Mouse (Mus musculus) 416B (cell line): Measurements from ENCODE around the gene Susd2.
A peak's percentile ranks its signal among the peaks of the same experiment; 100 is the strongest.

Experiments used
- DNase-seq: peaks from one replicate; pipeline ENCODE4 v3.0.0; 2011; ENCODE audit warnings: low read depth

Susd2 gene

GRCm38 (mm10) chr10:75625920-75626319 lies 17.9 kb downstream of the Susd2 start:
- no peak for DNase-seq

GRCm38 (mm10) chr10:75620818-75621217 lies 23.0 kb downstream of the Susd2 start:
- no peak for DNase-seq

GRCm38 (mm10) chr10:75616044-75616443 lies 27.8 kb downstream of the Susd2 start:
- no peak for DNase-seq

GRCm38 (mm10) chr10:75610486-75610885 lies 33.3 kb downstream of the Susd2 start:
- DNase-seq, result no peak

- no peak for DNase-seq
Observed at GRCm38 (mm10) chr10:75608975-75609374, 34.8 kb downstream of the Susd2 start.

DNA sequence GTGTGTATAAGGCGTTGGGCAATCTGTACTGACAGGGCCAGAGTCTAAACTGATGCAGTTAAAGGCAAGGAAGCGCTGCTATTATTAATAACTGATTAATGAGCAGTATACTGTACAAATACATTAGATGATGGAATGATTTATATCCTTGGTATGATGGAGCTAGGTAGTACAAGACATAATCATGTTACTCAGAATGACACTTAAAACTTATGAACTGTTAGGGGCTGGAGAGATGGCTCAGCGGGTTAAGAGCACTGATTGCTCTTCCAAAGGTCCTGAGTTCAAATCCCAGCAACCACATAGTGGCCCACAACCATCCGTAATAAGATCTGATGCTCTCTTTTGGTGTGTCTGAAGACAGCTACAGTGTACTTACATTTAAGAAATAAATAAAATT lies 36.6 kb downstream of the Susd2 start:
- DNase-seq, result no peak

- DNase-seq, result no peak
Observed at GRCm38 (mm10) chr10:75605162-75605846, 38.5 kb downstream of the Susd2 start.

- no peak for DNase-seq
Observed at GRCm38 (mm10) chr10:75600189-75600730, 43.5 kb downstream of the Susd2 start.

GRCm38 (mm10) chr10:75595981-75596380 lies 47.8 kb downstream of the Susd2 start:
- DNase-seq, result no peak

DNA sequence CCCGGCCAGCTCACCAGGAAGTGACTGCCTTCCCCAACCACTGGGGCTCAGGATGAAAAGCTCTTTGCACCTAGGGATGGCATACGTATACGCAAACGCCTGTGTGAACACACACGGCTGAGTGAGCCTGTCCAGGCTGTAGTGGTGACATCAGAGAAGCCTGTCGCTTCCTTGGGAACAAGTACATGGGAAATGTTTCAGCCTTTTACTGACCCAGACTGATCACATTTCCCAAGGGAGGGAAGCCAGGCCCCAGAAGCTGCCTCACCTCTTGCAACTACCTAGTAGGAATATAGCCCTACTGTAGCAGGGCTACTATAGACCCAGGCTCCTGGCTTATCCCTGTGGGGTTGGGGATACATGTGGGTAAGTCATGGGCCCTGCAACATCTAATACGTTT lies 51.2 kb downstream of the Susd2 start:
- no peak for DNase-seq

GRCm38 (mm10) chr10:75591211-75591894 lies 52.5 kb downstream of the Susd2 start:
- DNase-seq, result peak; percentile 98

DNA sequence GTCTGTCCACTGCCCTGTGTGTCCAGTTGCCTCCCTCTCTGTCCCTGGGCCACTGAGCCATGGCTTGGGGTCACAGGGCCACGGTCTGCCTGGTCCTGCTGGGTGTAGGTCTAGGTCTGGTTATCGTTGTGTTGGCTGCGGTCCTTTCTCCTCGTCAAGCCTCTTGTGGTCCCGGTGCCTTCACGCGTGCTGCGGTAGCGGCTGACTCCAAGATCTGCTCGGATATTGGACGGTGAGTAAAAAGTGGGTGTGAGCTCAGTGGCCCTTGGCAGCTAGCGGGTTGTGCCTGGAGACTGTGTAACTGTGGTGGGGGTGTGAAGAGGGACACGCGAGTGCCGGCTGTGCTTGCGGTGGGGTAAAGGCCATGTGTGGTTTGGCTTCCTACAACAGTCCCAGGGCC lies 54.2 kb downstream of the Susd2 start:
- peak; percentile 50 for DNase-seq

DNA sequence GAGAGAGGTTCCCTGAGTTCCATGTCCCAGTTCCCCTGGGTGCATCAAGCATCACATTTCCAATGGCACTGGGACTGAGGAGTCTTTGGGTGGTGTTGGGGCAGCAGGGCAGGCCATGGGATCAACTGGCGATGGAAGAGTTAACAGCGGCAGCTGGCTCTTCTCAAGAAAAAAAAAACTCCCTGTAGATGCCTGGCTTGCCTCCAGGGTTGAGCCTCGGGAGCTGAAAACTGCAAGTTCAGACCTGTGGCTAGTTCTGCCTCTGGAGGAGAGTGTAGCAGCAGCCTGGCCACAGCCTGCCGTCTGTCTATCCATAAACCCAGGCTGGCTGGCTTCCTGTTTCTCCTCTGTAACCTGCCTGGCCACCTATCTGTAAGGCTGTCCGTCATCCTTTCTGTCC lies 54.7 kb downstream of the Susd2 start, which contains the start of gene Ggt5:
TSS of gene Ggt5 (plus strand) at position 212 of the 400 bp plus-strand sequence.
- DNase-seq, result peak; percentile 80

DNA sequence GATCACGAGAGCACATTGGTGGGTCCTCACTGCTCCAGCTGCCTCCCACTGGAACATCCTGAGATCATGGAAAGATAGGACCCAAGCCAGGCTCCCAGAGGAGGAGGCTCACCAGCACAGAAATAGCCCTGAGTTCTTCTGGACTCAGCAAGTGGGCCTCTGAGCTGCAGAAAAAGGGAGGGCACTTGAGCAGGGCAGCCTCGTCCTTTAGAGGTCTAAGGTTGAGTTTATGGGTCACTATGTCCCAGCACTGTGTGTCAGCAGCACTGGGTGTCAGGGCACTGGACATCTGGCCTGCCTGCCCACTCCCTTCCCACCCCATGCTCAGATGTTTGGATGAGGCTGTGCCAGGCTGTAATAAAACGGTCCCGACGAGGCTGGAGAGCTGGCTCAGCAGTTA lies 55.5 kb downstream of the Susd2 start:
- no peak for DNase-seq

DNA sequence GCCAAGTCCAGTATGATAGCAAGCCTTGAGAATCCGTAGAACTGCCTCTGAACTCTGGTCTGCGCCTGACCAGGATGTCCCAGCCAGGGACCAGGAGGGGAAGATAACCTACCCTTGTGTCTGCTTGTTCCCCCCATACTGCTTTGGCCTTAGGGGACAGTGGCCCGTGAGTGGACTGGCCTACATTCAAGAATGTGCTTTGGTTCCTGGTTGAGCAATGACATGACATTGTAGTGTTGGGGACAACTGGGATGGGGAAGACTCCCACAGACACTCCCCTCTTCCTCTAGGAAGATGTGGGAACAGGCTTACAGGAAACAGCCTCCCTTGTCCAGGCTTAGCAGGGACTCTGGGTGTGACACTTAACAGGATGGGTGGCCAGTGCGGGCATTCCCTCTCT lies 56.0 kb downstream of the Susd2 start:
- DNase-seq, result no peak
